Mouse (Mus musculus) T-helper 2 cell (primary cell): ENCODE data around the gene Hspa4l.

Experiments used
- in situ Hi-C: fragments of 300-600 bp; cut with MboI, MseI; formaldehyde crosslinking; loops from one replicate; pipeline ENCODE4 v1.15.1; 2025; ENCODE audit warnings: high pct_unique_total_duplicates

The Hspa4l gene

GRCm38 (mm10) chr3:40744024-40744835, at the start of gene Hspa4l:
TSS of gene Hspa4l (plus strand) at chr3:40744495.
- in situ Hi-C loops = no loop called here

GRCm38 (mm10) chr3:40695162-40695561, 49.1 kb upstream of the Hspa4l start:
- in situ Hi-C loops = no loop called here

GRCm38 (mm10) chr3:40698834-40699233, 45.5 kb upstream of the Hspa4l start:
- in situ Hi-C loops = no loop called here

- in situ Hi-C loops = loop anchor here (25.0 kb wide), 1 partner anchor 1818 kb away; the partner anchor contains the start of gene Fat4
These were observed 39.4 kb upstream of the Hspa4l start for GRCm38 (mm10) chr3:40704816-40705430.

GRCm38 (mm10) chr3:40708655-40709054, 35.6 kb upstream of the Hspa4l start, which contains the start of gene Slc25a31:
TSS of gene Slc25a31 (plus strand) at chr3:40708855.
- in situ Hi-C loops = loop anchor here (25.0 kb wide), 1 partner anchor 1821 kb away; the partner anchor contains the start of gene Fat4

- in situ Hi-C loops = loop anchor here (25.0 kb wide), 1 partner anchor 1829 kb away; the partner anchor contains the start of gene Fat4
These were observed 28.2 kb upstream of the Hspa4l start for GRCm38 (mm10) chr3:40716056-40716455.

- in situ Hi-C loops = loop anchor here (25.0 kb wide), 1 partner anchor 1832 kb away; the partner anchor contains the start of gene Fat4
These were observed 25.3 kb upstream of the Hspa4l start for GRCm38 (mm10) chr3:40719022-40719421.

GRCm38 (mm10) chr3:40738381-40738912, 5.8 kb upstream of the Hspa4l start:
- in situ Hi-C loops = loop anchor here (5.0 kb wide), 1 partner anchor 211 kb away; no protein-coding TSS in a partner anchor

- in situ Hi-C loops = no loop called here
These were observed 753 bp downstream of the Hspa4l start for GRCm38 (mm10) chr3:40744836-40745660.

- in situ Hi-C loops = no loop called here
These were observed 1.6 kb downstream of the Hspa4l start for GRCm38 (mm10) chr3:40745661-40746547.

- in situ Hi-C loops = loop anchor here (10.0 kb wide), 1 partner anchor 216 kb away; no protein-coding TSS in a partner anchor
These were observed 16.5 kb downstream of the Hspa4l start for GRCm38 (mm10) chr3:40760746-40761145.

- in situ Hi-C loops = loop anchor here (10.0 kb wide), 1 partner anchor 217 kb away; no protein-coding TSS in a partner anchor
These were observed 17.0 kb downstream of the Hspa4l start for GRCm38 (mm10) chr3:40761312-40761711.

- in situ Hi-C loops = no loop called here
These were observed 49.5 kb downstream of the Hspa4l start for GRCm38 (mm10) chr3:40793783-40794182.

GRCm38 (mm10) chr3:40798054-40798453, 53.8 kb downstream of the Hspa4l start:
- in situ Hi-C loops = no loop called here

- in situ Hi-C loops = no loop called here
These were observed 54.2 kb downstream of the Hspa4l start for GRCm38 (mm10) chr3:40798500-40798899.

GRCm38 (mm10) chr3:40799530-40800372, 55.5 kb downstream of the Hspa4l start, which contains the start of gene Plk4:
TSS of gene Plk4 (plus strand) at chr3:40800019.
- in situ Hi-C loops = no loop called here

- in situ Hi-C loops = no loop called here
These were observed 56.1 kb downstream of the Hspa4l start for GRCm38 (mm10) chr3:40800373-40800823.

GRCm38 (mm10) chr3:40806871-40807270, 62.6 kb downstream of the Hspa4l start:
- in situ Hi-C loops = no loop called here

GRCm38 (mm10) chr3:40808686-40809085, 64.4 kb downstream of the Hspa4l start:
- in situ Hi-C loops = no loop called here
